Mouse (Mus musculus): ENCODE data around the gene Trim39.
"Not testable (repeated sequence)": the region's sequence is repeated elsewhere in the genome, so short reads cannot be mapped to it uniquely, and the experiment has no call there.

The Trim39 gene

GRCm38 (mm10) chr17:36248886-36249285, 23.2 kb downstream of the Trim39 start:
- no peak for DNase-seq (ENCODE audit: low read depth)

GRCm38 (mm10) chr17:36245741-36246140, 26.3 kb downstream of the Trim39 start:
- DNase-seq (ENCODE audit: low read depth), result no peak

GRCm38 (mm10) chr17:36244031-36244430, 28.0 kb downstream of the Trim39 start:
- no peak for DNase-seq (ENCODE audit: low read depth)

GRCm38 (mm10) chr17:36240637-36241213, 31.3 kb downstream of the Trim39 start:
- DNase-seq (ENCODE audit: low read depth), result no peak

GRCm38 (mm10) chr17:36237321-36237921, 34.6 kb downstream of the Trim39 start:
- no peak for DNase-seq (ENCODE audit: low read depth)

- DNase-seq (ENCODE audit: low read depth), result not testable (repeated sequence)
Observed at GRCm38 (mm10) chr17:36235300-36235699, 36.7 kb downstream of the Trim39 start.

GRCm38 (mm10) chr17:36233572-36233971, 38.5 kb downstream of the Trim39 start:
- DNase-seq (ENCODE audit: low read depth), result no peak

GRCm38 (mm10) chr17:36231318-36231717, 40.7 kb downstream of the Trim39 start:
- DNase-seq (ENCODE audit: low read depth), result peak; percentile 95

GRCm38 (mm10) chr17:36229046-36229445, 43.0 kb downstream of the Trim39 start:
- no peak for DNase-seq (ENCODE audit: low read depth)

GRCm38 (mm10) chr17:36226921-36227320, 45.1 kb downstream of the Trim39 start:
- no peak for DNase-seq (ENCODE audit: low read depth)

- DNase-seq (ENCODE audit: low read depth), result no peak
Observed at GRCm38 (mm10) chr17:36225231-36225824, 46.7 kb downstream of the Trim39 start.

- no peak for DNase-seq (ENCODE audit: low read depth)
Observed at GRCm38 (mm10) chr17:36224451-36224850, 47.6 kb downstream of the Trim39 start.

- DNase-seq (ENCODE audit: low read depth), result no peak
Observed at GRCm38 (mm10) chr17:36218594-36219155, 53.4 kb downstream of the Trim39 start.

- DNase-seq (ENCODE audit: low read depth), result no peak
Observed at GRCm38 (mm10) chr17:36215586-36215985, 56.5 kb downstream of the Trim39 start.
